Mouse (Mus musculus) limb, embryonic 13.5 days (tissue): ENCODE data around the gene Olfr578. TPM values are rescaled to one million over a fixed set of nuclear protein-coding genes. Genes with fewer than 3 reads are reported as not detected.

Source experiments
- polyA plus RNA-seq: library from polyadenylated mRNA; unstranded; fragments of >200 nt; fragmentation: Nextera tagmentation; extraction: Ambion mirVana; gene quantifications from 2 replicates; pipeline ENCODE4 v1.2.1, GENCODE M21; 2015

The Olfr578 gene
- polyA plus RNA-seq, 1 experiment from 2014 or later: not detected

Other genes starting within 250 kb of the Olfr578 start
- gene Olfr560, start 230.0 kb downstream of the Olfr578 start, polyA plus RNA-seq: not detected in 2 replicates
- not detected in 2 replicates for gene Olfr78, start 229.9 kb downstream of the Olfr578 start, polyA plus RNA-seq
- gene Olfr561, start 218.1 kb downstream of the Olfr578 start, polyA plus RNA-seq: not detected in 2 replicates
- not detected in 2 replicates for gene Olfr564, start 185.8 kb downstream of the Olfr578 start, polyA plus RNA-seq
- gene Olfr566, start 130.6 kb downstream of the Olfr578 start, polyA plus RNA-seq: not detected in 2 replicates
- not detected in 2 replicates for gene Olfr568, start 112.2 kb downstream of the Olfr578 start, polyA plus RNA-seq
- not detected in 2 replicates for gene Olfr569, start 98.4 kb downstream of the Olfr578 start, polyA plus RNA-seq
- not detected in 2 replicates for gene Olfr570, start 94.7 kb downstream of the Olfr578 start, polyA plus RNA-seq
- not detected in 2 replicates for gene Olfr571, start 71.8 kb downstream of the Olfr578 start, polyA plus RNA-seq
- not detected in 2 replicates for gene Olfr572, start 64.9 kb downstream of the Olfr578 start, polyA plus RNA-seq
- gene Olfr573-ps1, start 46.7 kb downstream of the Olfr578 start, polyA plus RNA-seq: not detected in 2 replicates
- gene Olfr574, start 40.9 kb downstream of the Olfr578 start, polyA plus RNA-seq: not detected in 2 replicates
- gene Olfr575, start 30.5 kb downstream of the Olfr578 start, polyA plus RNA-seq: not detected in 2 replicates
- gene Olfr576, start 26.7 kb downstream of the Olfr578 start, polyA plus RNA-seq: not detected in 2 replicates
- not detected in 2 replicates for gene Olfr577, start 13.4 kb downstream of the Olfr578 start, polyA plus RNA-seq
- gene Olfr582, start 48.7 kb upstream of the Olfr578 start, polyA plus RNA-seq: not detected in 2 replicates
- not detected in 2 replicates for gene Olfr583, start 62.0 kb upstream of the Olfr578 start, polyA plus RNA-seq
- not detected in 2 replicates for gene Olfr584, start 92.6 kb upstream of the Olfr578 start, polyA plus RNA-seq
- gene Olfr585, start 108.4 kb upstream of the Olfr578 start, polyA plus RNA-seq: not detected in 2 replicates
- not detected in 2 replicates for gene Olfr586, start 136.3 kb upstream of the Olfr578 start, polyA plus RNA-seq
- gene Olfr588-ps1, start 151.6 kb upstream of the Olfr578 start, polyA plus RNA-seq: not detected in 2 replicates
- not detected in 2 replicates for gene Olfr589, start 167.0 kb upstream of the Olfr578 start, polyA plus RNA-seq
- not detected in 2 replicates for gene Olfr591, start 189.0 kb upstream of the Olfr578 start, polyA plus RNA-seq
- gene Olfr592, start 195.5 kb upstream of the Olfr578 start, polyA plus RNA-seq: not detected in 2 replicates
- gene Olfr593, start 222.5 kb upstream of the Olfr578 start, polyA plus RNA-seq: not detected in 2 replicates
- not detected in 2 replicates for gene Olfr594, start 227.7 kb upstream of the Olfr578 start, polyA plus RNA-seq